Mouse (Mus musculus): ENCODE data around the gene Gm10300. TPM values are rescaled to one million over a fixed set of nuclear protein-coding genes. Genes with fewer than 3 reads are reported as not detected.

Gene Gm10300
- total and polyA plus RNA-seq, 3 experiments, result 0.08 TPM; not detected in 2

DNA sequence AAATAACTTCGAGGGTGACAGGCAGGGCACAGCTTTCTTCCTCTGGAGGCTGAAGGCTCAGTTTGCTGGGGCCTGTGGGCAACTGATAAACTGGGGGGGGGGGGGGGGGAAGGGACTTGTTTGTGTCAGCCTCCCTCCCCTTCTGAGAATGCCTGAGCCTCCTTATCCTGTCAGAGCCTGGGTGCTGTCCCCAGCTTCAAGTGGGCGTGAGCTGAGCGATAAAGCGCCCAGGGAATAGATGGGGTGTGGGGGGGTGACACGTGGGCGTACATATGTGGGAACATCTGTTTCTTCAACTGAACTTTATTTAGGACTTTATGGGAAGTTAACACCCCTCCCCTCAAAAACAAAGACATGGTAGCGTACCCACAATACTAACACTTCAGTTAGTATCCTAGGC lies 2.9 kb downstream of the Gm10300 start:
- H3K79me2 ChIP-seq (replicated peaks; ENCODE audit: control insufficient read depth, extremely low read depth, insufficient read depth, poor library complexity, severe bottlenecking), result no peaks in the 10 kb centered on the region
- no peak overlapping the region for H3K9ac ChIP-seq (ENCODE audit: insufficient read depth, low read depth)
- no peak for DNase-seq (ENCODE audit: extremely low read depth)
- dilution Hi-C loops (cut with MboI; ENCODE audit: extremely low pct_ligation_motif_present, extremely low pct_unique_long_range_greater_than_20kb, low sequenced_read_pairs) (no loop called here), in situ Hi-C loops (cut with MboI; ENCODE audit: low pct_ligation_motif_present, low pct_unique_long_range_greater_than_20kb, low sequenced_read_pairs) (loop anchor here (5.0 to 25.0 kb wide), 3 partner anchors 90 to 435 kb away; partner anchors contain the start of gene Sesn2)
- H3K4me2 ChIP-seq (ENCODE audit: insufficient read depth, low read depth, poor library complexity, severe bottlenecking), result no peak overlapping the region
- H3K9me3 ChIP-seq (replicated peaks; ENCODE audit: low read length), result no peaks in the 10 kb centered on the region
- peaks cover 4 to 33% of the 10 kb centered on the region in 2 experiments for H3K4me1 ChIP-seq (ENCODE audit: control insufficient read depth in 1 of 2, insufficient read depth in 2 of 2)
- TF ChIP-seq JUND (conservative IDR thresholded peaks at IDR 0.05; ENCODE audit: low read depth, low read length) (no peak), CHD1 (IDR thresholded peaks at IDR 0.05; ENCODE audit: low read depth, low read length) (no peak), UBTF (IDR thresholded peaks at IDR 0.05; ENCODE audit: low read depth, low read length) (no peak)
- H3K36me3 ChIP-seq (replicated peaks in 1 of 2; ENCODE audit: control insufficient read depth in 1 of 2, insufficient read depth in 1 of 2, low read length in 1 of 2), result no peaks in the 10 kb centered on the region
- H3K27ac ChIP-seq (ENCODE audit: insufficient read depth, low read depth), result no peak overlapping the region
- no peaks in the 10 kb centered on the region for H3K27me3 ChIP-seq (replicated peaks)
- no peak overlapping the region for H3K4me3 ChIP-seq (replicated peaks in 1 of 3; ENCODE audit: low read depth in 2 of 3, low read length in 2 of 3, poor library complexity in 1 of 3)

- Histone ChIP-seq H3K36me3 (replicated peaks in 1 of 2; ENCODE audit: control insufficient read depth in 1 of 2, insufficient read depth in 1 of 2, low read length in 1 of 2) (no peaks in the 10 kb centered on the region), H3K4me3 (replicated peaks in 1 of 3; ENCODE audit: low read depth in 2 of 3, low read length in 2 of 3, poor library complexity in 1 of 3) (no peak overlapping the region), H3K27me3 (replicated peaks) (no peaks in the 10 kb centered on the region), H3K4me1 (ENCODE audit: control insufficient read depth in 1 of 2, insufficient read depth in 2 of 2) (peaks cover 4 to 33% of the 10 kb centered on the region in 2 experiments), H3K9me3 (replicated peaks; ENCODE audit: low read length) (no peaks in the 10 kb centered on the region), H3K27ac (ENCODE audit: insufficient read depth, low read depth) (no peak overlapping the region), H3K9ac (ENCODE audit: insufficient read depth, low read depth) (no peak overlapping the region), H3K79me2 (replicated peaks; ENCODE audit: control insufficient read depth, extremely low read depth, insufficient read depth, poor library complexity, severe bottlenecking) (no peaks in the 10 kb centered on the region), H3K4me2 (ENCODE audit: insufficient read depth, low read depth, poor library complexity, severe bottlenecking) (no peak overlapping the region)
- no peak for DNase-seq (ENCODE audit: extremely low read depth)
- TF ChIP-seq IRF4 (IDR thresholded peaks at IDR 0.05; ENCODE audit: low read depth, low read length) (no peak), CHD2 (IDR thresholded peaks at IDR 0.05; ENCODE audit: low read length) (no peak), RAD21 (IDR thresholded peaks at IDR 0.05; ENCODE audit: low read depth, low read length) (no peak), TBP (conservative IDR thresholded peaks at IDR 0.05; ENCODE audit: low read depth, low read length) (no peak), JUN (IDR thresholded peaks at IDR 0.05; ENCODE audit: insufficient read depth, low read depth, low read length) (no peak), NRF1 (IDR thresholded peaks at IDR 0.05; ENCODE audit: low read depth, low read length) (no peak), ELF1 (IDR thresholded peaks at IDR 0.05; ENCODE audit: low read depth, low read length) (no peak), USF2 (conservative IDR thresholded peaks at IDR 0.05; ENCODE audit: low read depth, low read length) (no peak), MAZ (IDR thresholded peaks at IDR 0.05; ENCODE audit: low read depth, low read length) (no peak), UBTF (IDR thresholded peaks at IDR 0.05; ENCODE audit: low read depth, low read length) (no peak), MYC (IDR thresholded peaks at IDR 0.05; ENCODE audit: low read depth, low read length) (no peak)
- in situ Hi-C loops (cut with MboI; ENCODE audit: low pct_ligation_motif_present, low pct_unique_long_range_greater_than_20kb, low sequenced_read_pairs) (loop anchor here (5.0 to 25.0 kb wide), 3 partner anchors 91 to 434 kb away; partner anchors contain the start of gene Sesn2), dilution Hi-C loops (cut with MboI; ENCODE audit: extremely low pct_ligation_motif_present, extremely low pct_unique_long_range_greater_than_20kb, low sequenced_read_pairs) (no loop called here)
These were observed 3.8 kb downstream of the Gm10300 start for GRCm38 (mm10) chr4:132078296-132078714.

Measured in CH12.LX (cell line).